Mouse (Mus musculus) layer of hippocampus, adult 9-10 months (tissue): ENCODE data around the gene Map4.
A peak's percentile ranks its signal among the peaks of the same experiment; 100 is the strongest.

ENCODE experiments used
- DNase-seq: peaks from one replicate; pipeline ENCODE4 v3.0.0; 2022; ENCODE audit warnings: low spot score

Gene Map4

GRCm38 (mm10) chr9:110131525-110132197 lies 200.4 kb downstream of the Map4 start:
- peak; percentile 93 for DNase-seq

GRCm38 (mm10) chr9:110132201-110132605 lies 200.9 kb downstream of the Map4 start:
- DNase-seq = no peak

- no peak for DNase-seq
These were observed 201.7 kb downstream of the Map4 start for GRCm38 (mm10) chr9:110132921-110133320.
